Mouse (Mus musculus) hindbrain, embryonic 14.5 days (tissue): ENCODE data around the gene Rft1. TPM values are rescaled to one million over a fixed set of nuclear protein-coding genes. Genes with fewer than 3 reads are reported as not detected.

ENCODE experiments used
- ATAC-seq: fragments of 200-750 bp; cut with Nextera tagmentation; 2 replicates; pipeline ENCODE4 v1.8.0; 2017; ENCODE audit warnings: moderate number of reproducible peaks, mild to moderate bottlenecking, moderate TSS enrichment, moderate library complexity; ENCODE audit not compliant: low FRiP score
- DNase-seq: peaks from one replicate; pipeline ENCODE4 v3.0.0-alpha.2; 2015; ENCODE audit warnings: low spot score
- H3K27ac ChIP-seq: fragments of 300-500 bp; sonication (generic); 2 replicates; pipeline ENCODE4 v1.5.1; 2014; ENCODE audit warnings: mild to moderate bottlenecking, moderate library complexity
- H3K27me3 ChIP-seq: fragments of 300-500 bp; sonication (generic); 2 replicates; pipeline ENCODE4 v1.6.1; 2014; ENCODE audit warnings: mild to moderate bottlenecking, low read length, mixed read lengths; ENCODE audit not compliant: control insufficient read depth, insufficient read depth
- H3K36me3 ChIP-seq: fragments of 300-500 bp; sonication (generic); replicated peaks from 2 replicates; pipeline ENCODE4 v1.6.1; 2014; ENCODE audit not compliant: control insufficient read depth, insufficient read depth
- H3K4me1 ChIP-seq: fragments of 300-500 bp; sonication (generic); replicated peaks from 2 replicates; pipeline ENCODE4 v1.6.1; 2014; ENCODE audit warnings: antibody characterized with exemption, low read length, mixed read lengths; ENCODE audit not compliant: control insufficient read depth, insufficient read depth
- H3K4me2 ChIP-seq: fragments of 300-500 bp; sonication (generic); replicated peaks from 2 replicates; pipeline ENCODE4 v1.6.1; 2014; ENCODE audit warnings: mild to moderate bottlenecking, moderate library complexity
- H3K4me3 ChIP-seq: fragments of 300-500 bp; sonication (generic); replicated peaks from 2 replicates; pipeline ENCODE4 v1.5.1; 2014; ENCODE audit warnings: mild to moderate bottlenecking, low read length
- H3K9ac ChIP-seq: fragments of 300-500 bp; sonication (generic); 2 replicates; pipeline ENCODE4 v1.6.1; 2014
- H3K9me3 ChIP-seq: fragments of 300-500 bp; sonication (generic); 2 replicates; pipeline ENCODE4 v1.6.1; 2016; ENCODE audit warnings: low read length; ENCODE audit not compliant: control insufficient read depth
- WGBS: fragments of 180-500 bp; shearing (Covaris S2); extraction: QIAGEN DNeasy Blood & Tissue Kit; methylation state at CpG from one replicate; pipeline ENCODE4 v1.1.7; 2014; 5-methylcytosine and 5-hydroxymethylcytosine counted together
- polyA plus RNA-seq: library from polyadenylated mRNA; unstranded; fragments of >200 nt; fragmentation: Nextera tagmentation; extraction: Ambion mirVana; gene quantifications from 2 replicates; pipeline ENCODE4 v1.2.1, GENCODE M21; 2014

The Rft1 gene
- polyA plus RNA-seq, 1 experiment from 2014 or later: 9.0 TPM

- Histone ChIP-seq H3K27ac (no peak overlapping the region), H3K4me1 (no peaks in the 10 kb centered on the region; the same call in 1 of the 2 replicates), H3K4me3 (no peak overlapping the region), H3K36me3 (no peaks in the 10 kb centered on the region), H3K27me3 (no peaks in the 10 kb centered on the region), H3K4me2 (no peak overlapping the region), H3K9ac (no peak overlapping the region), H3K9me3 (no peaks in the 10 kb centered on the region)
- ATAC-seq: no peak
- WGBS: 80% methylated on average over 9 of the region's 9 CpGs
- DNase-seq: no peak
These were observed 17.7 kb upstream of the Rft1 start for GRCm38 (mm10) chr14:30636499-30636898.

GRCm38 (mm10) chr14:30637087-30637486, 17.1 kb upstream of the Rft1 start:
- no peaks in the 10 kb centered on the region for H3K9me3 ChIP-seq
- no peak overlapping the region for H3K27ac ChIP-seq
- H3K4me1 ChIP-seq: no peaks in the 10 kb centered on the region
- no peak for ATAC-seq
- no peak overlapping the region for H3K4me2 ChIP-seq
- H3K9ac ChIP-seq: no peak overlapping the region
- no peak overlapping the region for H3K4me3 ChIP-seq
- no peaks in the 10 kb centered on the region for H3K27me3 ChIP-seq
- DNase-seq: no peak
- no peaks in the 10 kb centered on the region for H3K36me3 ChIP-seq
- 78% methylated on average over 2 of the region's 2 CpGs for WGBS

GRCm38 (mm10) chr14:30638009-30638408, 16.2 kb upstream of the Rft1 start:
- no peak overlapping the region for H3K9ac ChIP-seq
- no peak for ATAC-seq
- no peaks in the 10 kb centered on the region for H3K9me3 ChIP-seq
- no peaks in the 10 kb centered on the region for H3K4me1 ChIP-seq
- H3K27me3 ChIP-seq: no peaks in the 10 kb centered on the region
- H3K36me3 ChIP-seq: no peaks in the 10 kb centered on the region
- H3K4me2 ChIP-seq: no peak overlapping the region
- DNase-seq: no peak
- WGBS: 91% methylated on average over 4 of the region's 4 CpGs
- H3K27ac ChIP-seq: no peak overlapping the region
- no peak overlapping the region for H3K4me3 ChIP-seq

GRCm38 (mm10) chr14:30638686-30639085, 15.5 kb upstream of the Rft1 start:
- no peak for ATAC-seq

GRCm38 (mm10) chr14:30641748-30642147, 12.4 kb upstream of the Rft1 start:
- no peak overlapping the region for H3K4me2 ChIP-seq
- H3K27me3 ChIP-seq: no peaks in the 10 kb centered on the region
- WGBS: 59% methylated on average over 2 of the region's 2 CpGs
- H3K36me3 ChIP-seq: no peaks in the 10 kb centered on the region
- no peak overlapping the region for H3K27ac ChIP-seq
- DNase-seq (no peak), ATAC-seq (no peak)
- H3K4me3 ChIP-seq: no peak overlapping the region
- no peak overlapping the region for H3K9ac ChIP-seq
- no peaks in the 10 kb centered on the region for H3K4me1 ChIP-seq
- no peaks in the 10 kb centered on the region for H3K9me3 ChIP-seq

More at GRCm38 (mm10) chr14:30638686-30639085, 15.5 kb upstream of the Rft1 start:
- Histone ChIP-seq H3K27ac (no peak overlapping the region), H3K36me3 (no peaks in the 10 kb centered on the region), H3K4me3 (no peak overlapping the region), H3K4me2 (no peak overlapping the region), H3K9ac (no peak overlapping the region), H3K9me3 (no peaks in the 10 kb centered on the region), H3K27me3 (no peaks in the 10 kb centered on the region), H3K4me1 (no peaks in the 10 kb centered on the region)
- DNase-seq: no peak
- 83% methylated on average over 4 of the region's 4 CpGs for WGBS

GRCm38 (mm10) chr14:30644026-30644425, 10.1 kb upstream of the Rft1 start:
- no peak for DNase-seq
- H3K36me3 ChIP-seq: no peaks in the 10 kb centered on the region
- no peak overlapping the region for H3K27ac ChIP-seq
- H3K4me3 ChIP-seq: no peak overlapping the region
- H3K27me3 ChIP-seq: no peaks in the 10 kb centered on the region
- H3K4me1 ChIP-seq: no peaks in the 10 kb centered on the region
- no peak overlapping the region for H3K9ac ChIP-seq
- no peak for ATAC-seq
- no peak overlapping the region for H3K4me2 ChIP-seq
- 90% methylated on average over 2 of the region's 2 CpGs for WGBS
- H3K9me3 ChIP-seq: no peaks in the 10 kb centered on the region

GRCm38 (mm10) chr14:30645066-30645465, 9.1 kb upstream of the Rft1 start:
- H3K4me3 ChIP-seq: no peak overlapping the region
- DNase-seq (no peak), ATAC-seq (no peak)
- H3K27ac ChIP-seq: no peak overlapping the region
- H3K4me2 ChIP-seq: no peak overlapping the region
- no peaks in the 10 kb centered on the region for H3K9me3 ChIP-seq
- WGBS: 72% methylated on average over 8 of the region's 8 CpGs
- H3K4me1 ChIP-seq: no peaks in the 10 kb centered on the region
- H3K36me3 ChIP-seq: no peaks in the 10 kb centered on the region
- no peaks in the 10 kb centered on the region for H3K27me3 ChIP-seq
- no peak overlapping the region for H3K9ac ChIP-seq

GRCm38 (mm10) chr14:30646486-30646885, 7.7 kb upstream of the Rft1 start:
- H3K4me2 ChIP-seq: no peak overlapping the region
- H3K4me3 ChIP-seq: no peak overlapping the region
- no peaks in the 10 kb centered on the region for H3K4me1 ChIP-seq
- no peak overlapping the region for H3K27ac ChIP-seq
- no peaks in the 10 kb centered on the region for H3K36me3 ChIP-seq
- ATAC-seq (no peak), DNase-seq (no peak)
- no peaks in the 10 kb centered on the region for H3K27me3 ChIP-seq
- no peak overlapping the region for H3K9ac ChIP-seq
- 76% methylated on average over 1 of the region's 1 CpGs for WGBS
- H3K9me3 ChIP-seq: no peaks in the 10 kb centered on the region

GRCm38 (mm10) chr14:30648478-30648877, 5.7 kb upstream of the Rft1 start:
- whole genome bisulfite sequencing: 63% methylated on average over 3 of the region's 3 CpGs
- Histone ChIP-seq H3K27ac (no peak overlapping the region), H3K4me1 (no peaks in the 10 kb centered on the region), H3K4me2 (no peak overlapping the region), H3K4me3 (no peak overlapping the region), H3K27me3 (no peaks in the 10 kb centered on the region), H3K9me3 (no peaks in the 10 kb centered on the region), H3K36me3 (no peaks in the 10 kb centered on the region), H3K9ac (no peak overlapping the region)
- DNase-seq (no peak), ATAC-seq (no peak)

GRCm38 (mm10) chr14:30649745-30650144, 4.4 kb upstream of the Rft1 start:
- 78% methylated on average over 8 of the region's 8 CpGs for WGBS
- no peaks in the 10 kb centered on the region for H3K9me3 ChIP-seq
- DNase-seq: no peak

More at GRCm38 (mm10) chr14:30649745-30650144, 4.4 kb upstream of the Rft1 start:
- no peak for ATAC-seq
- H3K27me3 ChIP-seq: no peaks in the 10 kb centered on the region
- H3K36me3 ChIP-seq: no peaks in the 10 kb centered on the region
- peaks cover 5% of the 10 kb centered on the region for H3K4me1 ChIP-seq
- H3K27ac ChIP-seq: no peak overlapping the region
- H3K4me3 ChIP-seq: no peak overlapping the region
- no peak overlapping the region for H3K4me2 ChIP-seq
- no peak overlapping the region for H3K9ac ChIP-seq
